ENCODE assay signal across 29 mouse cellular contexts in genomic region chr3:25456250-25456860, GRCm38 (mm10).
DNase-seq lines count a peak whose midpoint lies in the region; ATAC-seq and TF ChIP-seq lines count a peak whose summit lies in the region.
"Had no signal": no experiment of that assay in that cellular context is flagged by ENCODE, and none has a peak within 500 bp of the region (broad histone marks: within the 10 kb centered on the region; RNA-seq: fewer than 3 reads in every experiment).

No protein-coding gene starts in this region.

- H3K9ac ChIP-seq in forebrain, embryonic 14.5 days (ENCODE audit: low read length): no peak overlapping the region
- no peak overlapping the region for H3K9ac ChIP-seq in forebrain, embryonic 15.5 days (replicated peaks)
- H3K9ac ChIP-seq in midbrain, embryonic 14.5 days (replicated peaks; ENCODE audit: low read length): no peak overlapping the region
- H3K9ac ChIP-seq in midbrain, embryonic 16.5 days (ENCODE audit: low read depth, low read length): no peak overlapping the region
- no peak overlapping the region for H3K9ac ChIP-seq in hindbrain, embryonic 15.5 days
- H3K9ac ChIP-seq: kidney, embryonic 15.5 days; limb, embryonic 12.5 days; liver, embryonic 15.5 days; lung, embryonic 15.5 days had no signal

- no peaks in the 10 kb centered on the region for H3K9me3 ChIP-seq in forebrain, embryonic 14.5 days (replicated peaks; ENCODE audit: control insufficient read depth, low read length)
- no peaks in the 10 kb centered on the region for H3K9me3 ChIP-seq in forebrain, embryonic 15.5 days
- no peaks in the 10 kb centered on the region for H3K9me3 ChIP-seq in midbrain, embryonic 14.5 days (ENCODE audit: control insufficient read depth, low read length)
- no peaks in the 10 kb centered on the region for H3K9me3 ChIP-seq in midbrain, embryonic 16.5 days (replicated peaks; ENCODE audit: control insufficient read depth, low read length, poor library complexity, severe bottlenecking)
- H3K9me3 ChIP-seq in hindbrain, embryonic 15.5 days: no peaks in the 10 kb centered on the region
- H3K9me3 ChIP-seq: kidney, embryonic 15.5 days; limb, embryonic 12.5 days; liver, embryonic 15.5 days; lung, embryonic 15.5 days had no signal

- ATAC-seq in forebrain, embryonic 14.5 days: 0 out of 2 replicates have a peak, but pooled peaks have one; percentile 18
- no peak for ATAC-seq in forebrain, embryonic 15.5 days (replicated peaks)
- ATAC-seq in midbrain, embryonic 14.5 days (ENCODE audit: low FRiP score, low TSS enrichment): no peak
- ATAC-seq in midbrain, embryonic 16.5 days: no peak
- peak; percentile 42; the same call in 1 of the 2 replicates for ATAC-seq in hindbrain, embryonic 15.5 days (ENCODE audit: low FRiP score, low read depth)
- ATAC-seq: Patski had no signal

- no peaks in the 10 kb centered on the region for H3K27me3 ChIP-seq in forebrain, embryonic 14.5 days (replicated peaks; ENCODE audit: control insufficient read depth, insufficient read depth, low read length)
- H3K27me3 ChIP-seq in forebrain, embryonic 15.5 days: no peaks in the 10 kb centered on the region
- H3K27me3 ChIP-seq in midbrain, embryonic 14.5 days (ENCODE audit: control insufficient read depth, insufficient read depth, low read length): no peaks in the 10 kb centered on the region
- no peaks in the 10 kb centered on the region for H3K27me3 ChIP-seq in midbrain, embryonic 16.5 days (ENCODE audit: control insufficient read depth, insufficient read depth, low read depth, low read length)
- H3K27me3 ChIP-seq in hindbrain, embryonic 15.5 days: no peaks in the 10 kb centered on the region
- H3K27me3 ChIP-seq: kidney, embryonic 15.5 days; limb, embryonic 12.5 days; liver, embryonic 15.5 days; lung, embryonic 15.5 days; Patski had no signal

- WGBS in forebrain, embryonic 14.5 days: 30% methylated on average over 8 of the region's 8 CpGs
- WGBS in forebrain, embryonic 15.5 days: 22% methylated on average over 8 of the region's 8 CpGs
- WGBS in midbrain, embryonic 14.5 days: 46% methylated on average over 8 of the region's 8 CpGs
- WGBS in midbrain, embryonic 16.5 days: 45% methylated on average over 8 of the region's 8 CpGs
- WGBS in hindbrain, embryonic 15.5 days: 31% methylated on average over 8 of the region's 8 CpGs

- no peak overlapping the region for H3K4me2 ChIP-seq in forebrain, embryonic 14.5 days (ENCODE audit: low read length)
- H3K4me2 ChIP-seq in forebrain, embryonic 15.5 days (replicated peaks): no peak overlapping the region
- no peak overlapping the region for H3K4me2 ChIP-seq in midbrain, embryonic 14.5 days (ENCODE audit: low read length)
- H3K4me2 ChIP-seq in midbrain, embryonic 16.5 days (ENCODE audit: low read length): no peak overlapping the region
- H3K4me2 ChIP-seq in hindbrain, embryonic 15.5 days: no peak overlapping the region
- H3K4me2 ChIP-seq: heart, embryonic 11.5 days; kidney, embryonic 15.5 days; limb, embryonic 12.5 days; liver, embryonic 15.5 days; lung, embryonic 15.5 days had no signal

- H3K4me3 ChIP-seq in forebrain, embryonic 14.5 days (ENCODE audit: low read depth, low read length): no peak overlapping the region
- H3K4me3 ChIP-seq in forebrain, embryonic 15.5 days: no peak overlapping the region
- no peak overlapping the region for H3K4me3 ChIP-seq in midbrain, embryonic 14.5 days (replicated peaks; ENCODE audit: low read depth, low read length)
- H3K4me3 ChIP-seq in midbrain, embryonic 16.5 days (ENCODE audit: low read depth, low read length): no peak overlapping the region
- H3K4me3 ChIP-seq in hindbrain, embryonic 15.5 days: no peak overlapping the region
- H3K4me3 ChIP-seq: gastrocnemius, adult 2 months; kidney, embryonic 15.5 days; layer of hippocampus, adult 2 months; left cerebral cortex, adult 2 months; limb, embryonic 12.5 days; liver, embryonic 15.5 days; lung, embryonic 15.5 days had no signal

- H3K27ac ChIP-seq in forebrain, embryonic 14.5 days (ENCODE audit: low read depth, low read length): no peak overlapping the region
- no peak overlapping the region for H3K27ac ChIP-seq in forebrain, embryonic 15.5 days (replicated peaks)
- H3K27ac ChIP-seq in midbrain, embryonic 14.5 days (replicated peaks; ENCODE audit: low read depth, low read length): peak overlapping the region; percentile 39; the same call in 1 of the 2 replicates
- no peak overlapping the region for H3K27ac ChIP-seq in midbrain, embryonic 16.5 days (ENCODE audit: low read length)
- no peak overlapping the region for H3K27ac ChIP-seq in hindbrain, embryonic 15.5 days (replicated peaks)
- H3K27ac ChIP-seq: gastrocnemius, adult 2 months; kidney, embryonic 15.5 days; layer of hippocampus, adult 2 months; left cerebral cortex, adult 2 months; limb, embryonic 12.5 days; liver, embryonic 15.5 days; lung, embryonic 15.5 days had no signal

- DNase-seq in forebrain, embryonic 14.5 days (ENCODE audit: low spot score): peak; percentile 29
- DNase-seq in midbrain, embryonic 14.5 days: peak; percentile 21
- peak; percentile 66 for DNase-seq in brain, embryonic 14.5 days (ENCODE audit: low read depth)
- no peak for DNase-seq in heart, postnatal 10 days
- DNase-seq in yolk sac, embryonic 10.5 days (ENCODE audit: low spot score): no peak
- DNase-seq: adrenal gland, postnatal 10 days; cerebellum, adult 11 months; cerebellum, adult 9-10 months; cerebellum, postnatal 36 days; gastrocnemius, adult 2 months; gastrocnemius, postnatal 36 days; heart, adult 18-20 months; heart, postnatal 4 days; kidney, adult 18-20 months; kidney, postnatal 25 days; retina, postnatal 1 day; right cerebral cortex, postnatal 14 days; thymus, postnatal 14 days had no signal

- H3K36me3 ChIP-seq in forebrain, embryonic 14.5 days (ENCODE audit: control insufficient read depth, insufficient read depth, low read length): no peaks in the 10 kb centered on the region
- H3K36me3 ChIP-seq in forebrain, embryonic 15.5 days: no peaks in the 10 kb centered on the region
- no peaks in the 10 kb centered on the region for H3K36me3 ChIP-seq in midbrain, embryonic 14.5 days (ENCODE audit: control insufficient read depth, insufficient read depth, low read length)
- H3K36me3 ChIP-seq in midbrain, embryonic 16.5 days (ENCODE audit: control insufficient read depth, insufficient read depth, low read length): no peaks in the 10 kb centered on the region
- no peaks in the 10 kb centered on the region for H3K36me3 ChIP-seq in hindbrain, embryonic 15.5 days
- H3K36me3 ChIP-seq: kidney, embryonic 15.5 days; limb, embryonic 12.5 days; liver, embryonic 15.5 days; lung, embryonic 15.5 days had no signal

- intact Hi-C loops in heart, postnatal 10 days (cut with DNase I): no loop called here

- no peaks in the 10 kb centered on the region for H3K4me1 ChIP-seq in forebrain, embryonic 14.5 days (ENCODE audit: control insufficient read depth, insufficient read depth, low read length)
- H3K4me1 ChIP-seq in forebrain, embryonic 15.5 days: no peaks in the 10 kb centered on the region
- H3K4me1 ChIP-seq in midbrain, embryonic 14.5 days (ENCODE audit: control insufficient read depth, insufficient read depth, low read length): no peaks in the 10 kb centered on the region
- no peaks in the 10 kb centered on the region for H3K4me1 ChIP-seq in midbrain, embryonic 16.5 days (ENCODE audit: control insufficient read depth, insufficient read depth, low read length)
- H3K4me1 ChIP-seq in hindbrain, embryonic 15.5 days (replicated peaks): 0 out of 2 replicates have a peak, but pooled peaks cover 2% of the 10 kb centered on the region
- H3K4me1 ChIP-seq: kidney, embryonic 15.5 days; limb, embryonic 12.5 days; liver, embryonic 15.5 days; lung, embryonic 15.5 days had no signal

- TF ChIP-seq CTCF in brain, embryonic 14.5 days (IDR thresholded peaks at IDR 0.05; ENCODE audit: borderline replicate concordance, extremely low read depth, insufficient read depth, insufficient read length): no peak

- no peak for TF ChIP-seq POLR2A in brain, embryonic 14.5 days (IDR thresholded peaks at IDR 0.05; ENCODE audit: borderline replicate concordance, extremely low read depth, insufficient read depth, insufficient read length, poor library complexity, severe bottlenecking)

Comparison
In these comparisons a context has a peak if more than half of its experiments do, and no peak if none do; other contexts are left out.
1. ATAC-seq: peak in forebrain, embryonic 14.5 days (single experiment) and hindbrain, embryonic 15.5 days (single experiment); none in forebrain, embryonic 15.5 days (single experiment), midbrain, embryonic 14.5 days (single experiment) and midbrain, embryonic 16.5 days (single experiment).
2. DNase-seq: peak in forebrain, embryonic 14.5 days (single experiment), midbrain, embryonic 14.5 days (single experiment) and brain, embryonic 14.5 days (single experiment); none in heart, postnatal 10 days (0 of 2) and yolk sac, embryonic 10.5 days (single experiment).